Mouse (Mus musculus) natural killer cell, adult 2 months (primary cell): Measurements from ENCODE around the gene ccdc198.

ENCODE experiments used
- DNase-seq, 2 experiments: peaks; one replicate each; pipeline ENCODE4 v3.0.0; 2022; ENCODE audit warnings: low spot score in 2 of 2

ccdc198 gene

GRCm38 (mm10) chr14:49197031-49197527 lies 48.2 kb downstream of the ccdc198 start:
- DNase-seq = no peak

DNA sequence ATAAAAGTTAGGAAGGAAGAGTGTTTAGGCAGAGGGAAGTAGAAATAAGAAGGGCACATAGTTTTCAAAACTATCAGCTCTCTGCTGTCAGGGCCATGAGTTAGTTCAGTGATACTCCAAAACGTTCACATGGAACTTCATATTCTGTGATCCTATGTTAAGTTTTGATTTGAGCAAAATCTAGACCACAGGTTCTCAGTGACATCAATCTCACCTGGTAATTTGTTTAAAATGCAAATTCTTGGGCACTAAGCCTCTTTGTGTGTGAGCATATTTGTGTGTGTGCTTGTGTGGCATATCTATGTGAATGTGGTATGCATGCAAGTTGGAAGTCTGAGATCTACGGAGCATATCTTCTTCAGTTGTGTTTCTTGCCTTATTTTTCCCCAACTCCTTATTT lies 59.0 kb downstream of the ccdc198 start:
- no peak for DNase-seq

DNA sequence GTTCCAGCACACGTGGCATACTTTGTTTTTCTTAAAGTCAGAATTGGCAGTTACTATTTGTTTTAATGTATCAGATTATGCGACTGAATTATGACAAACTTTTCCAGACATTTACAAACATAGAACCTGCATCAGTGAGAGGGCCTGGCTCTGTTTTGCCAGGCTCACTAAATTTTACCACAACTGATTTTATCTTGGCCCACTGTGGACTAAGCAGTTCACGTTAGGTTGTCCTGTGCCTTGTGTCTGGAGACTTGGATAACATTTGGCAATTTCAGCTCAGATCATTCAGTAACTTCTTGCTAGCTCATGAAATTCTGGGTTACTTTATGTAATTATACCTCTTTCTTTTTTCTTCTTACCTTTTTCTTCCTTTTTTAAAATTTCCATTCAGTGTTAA lies 65.5 kb downstream of the ccdc198 start:
- no peak for DNase-seq

GRCm38 (mm10) chr14:49173290-49174135 lies 71.8 kb downstream of the ccdc198 start:
- DNase-seq = peak in 1 of 2 experiments; percentile 2

DNA sequence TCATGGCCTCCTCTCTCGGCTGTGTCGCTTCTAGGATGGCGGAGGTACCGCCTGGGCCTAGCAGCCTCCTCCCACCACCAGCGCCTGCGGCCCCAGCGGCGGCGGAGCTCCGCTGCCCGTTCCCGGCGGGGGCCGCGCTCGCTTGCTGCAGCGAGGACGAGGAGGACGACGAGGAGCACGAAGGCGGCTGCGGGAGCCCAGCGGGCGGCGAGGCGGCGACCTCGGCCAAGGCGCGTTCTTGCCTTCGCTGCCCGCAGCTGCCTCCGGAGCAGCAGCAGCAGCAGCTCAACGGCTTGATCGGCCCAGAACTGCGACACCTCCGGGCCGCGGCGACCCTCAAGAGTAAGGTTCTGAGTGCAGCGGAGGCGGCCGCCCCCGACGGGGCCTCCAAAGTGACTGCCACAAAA lies 72.7 kb downstream of the ccdc198 start:
- peak; percentile 34 to 47 for DNase-seq

DNA sequence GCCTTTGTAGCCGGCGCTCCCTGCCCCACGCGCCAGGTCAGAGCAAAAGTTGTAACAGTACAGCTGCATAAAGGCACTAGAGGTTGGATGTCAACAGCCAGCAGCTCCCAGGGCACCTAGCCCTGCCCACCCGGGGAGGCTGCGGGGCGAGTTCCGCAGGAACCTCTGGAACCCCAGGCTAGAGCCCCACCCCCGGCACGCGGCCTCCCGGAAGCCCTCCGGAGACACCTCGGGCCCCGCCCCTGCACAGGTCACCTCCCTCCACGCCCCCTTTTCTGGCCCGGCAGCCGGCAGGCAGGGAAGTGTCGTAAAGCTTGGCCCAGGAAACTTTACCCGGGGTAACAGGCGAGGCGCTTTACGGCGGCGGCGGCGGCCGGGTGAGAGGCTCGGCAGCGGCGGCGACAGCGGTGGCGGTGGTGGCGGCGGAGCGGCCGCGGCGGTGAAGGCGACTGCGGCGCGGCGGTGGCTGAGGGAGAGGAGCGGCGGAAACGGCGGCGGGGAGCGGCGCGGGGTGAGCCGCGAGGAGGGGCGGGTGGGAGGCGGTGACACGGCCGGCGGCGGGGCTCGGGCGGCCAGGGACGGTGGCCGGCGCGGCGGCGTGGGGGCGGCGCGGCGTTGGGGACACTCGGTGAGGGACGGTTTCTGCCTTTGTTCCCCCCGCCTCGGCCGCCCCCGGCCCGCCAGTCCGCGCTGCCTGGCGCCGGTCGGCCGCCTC lies 73.2 kb downstream of the ccdc198 start, which contains the start of gene Naa30:
Gene Naa30, plus strand, starts transcription at position 360 of the 715 bp plus-strand sequence.
- DNase-seq = peak; percentile 93 to 95

- no peak for DNase-seq
Measured at GRCm38 (mm10) chr14:49171286-49171685, 74.0 kb downstream of the ccdc198 start.
